Comparison of ENCODE assay signal across 16 mouse cellular contexts in genomic region chr16:14308245-14309073, GRCm38 (mm10). TPM values are rescaled to one million over a fixed set of nuclear protein-coding genes. Genes with fewer than 3 reads are reported as not detected.
DNase-seq lines count a peak whose midpoint lies in the region; ATAC-seq and TF ChIP-seq lines count a peak whose summit lies in the region.
"Had no signal": no experiment of that assay in that cellular context is flagged by ENCODE, and none has a peak within 500 bp of the region (broad histone marks: within the 10 kb centered on the region; RNA-seq: fewer than 3 reads in every experiment).

No protein-coding gene starts in this region.

- TF ChIP-seq CTCF in stomach, postnatal 0 days (IDR thresholded peaks at IDR 0.05; ENCODE audit: low read depth) = peak; percentile 7; the same call in 1 of the 2 replicates

- peak overlapping the region; percentile 31 for H3K4me3 ChIP-seq in liver, embryonic 12.5 days
- H3K4me3 ChIP-seq in stomach, postnatal 0 days (ENCODE audit: low read depth, low read length) = no peak overlapping the region
- H3K4me3 ChIP-seq: embryonic facial prominence, embryonic 12.5 days; neural tube, embryonic 15.5 days had no signal

- H3K9me3 ChIP-seq in liver, embryonic 12.5 days (replicated peaks) = no peaks in the 10 kb centered on the region
- H3K9me3 ChIP-seq in stomach, postnatal 0 days (ENCODE audit: control insufficient read depth, low read length) = no peaks in the 10 kb centered on the region
- H3K9me3 ChIP-seq: embryonic facial prominence, embryonic 12.5 days; neural tube, embryonic 15.5 days had no signal

- peaks cover 69% of the 10 kb centered on the region for H3K36me3 ChIP-seq in liver, embryonic 12.5 days
- peaks cover 8% of the 10 kb centered on the region for H3K36me3 ChIP-seq in stomach, postnatal 0 days (ENCODE audit: control insufficient read depth, insufficient read depth, low read length)

- H3K4me1 ChIP-seq in liver, embryonic 12.5 days = peaks cover 53% of the 10 kb centered on the region
- no peaks in the 10 kb centered on the region for H3K4me1 ChIP-seq in stomach, postnatal 0 days (replicated peaks; ENCODE audit: control insufficient read depth, insufficient read depth)
- H3K4me1 ChIP-seq: embryonic facial prominence, embryonic 12.5 days; neural tube, embryonic 15.5 days had no signal

- DNase-seq in spleen, postnatal 10 days (ENCODE audit: low spot score in 2 of 2) = peak; percentile 40 to 44
- no peak for DNase-seq in spleen, adult 18-20 months
- no peak for DNase-seq in stomach, postnatal 0 days (ENCODE audit: low spot score)
- no peak for DNase-seq in MN1 (ENCODE audit: low spot score)
- DNase-seq in kidney, postnatal 36 days = no peak
- DNase-seq: cerebellum, adult 9-11 months; gastrocnemius, postnatal 10 days; kidney, postnatal 4 days had no signal

- no peaks in the 10 kb centered on the region for H3K27me3 ChIP-seq in liver, embryonic 12.5 days (replicated peaks)
- H3K27me3 ChIP-seq in stomach, postnatal 0 days (ENCODE audit: control insufficient read depth, insufficient read depth, low read length) = no peaks in the 10 kb centered on the region
- H3K27me3 ChIP-seq: CH12.LX; embryonic facial prominence, embryonic 12.5 days; neural tube, embryonic 15.5 days had no signal

- peak overlapping the region; percentile 93 for H3K27ac ChIP-seq in liver, embryonic 12.5 days
- H3K27ac ChIP-seq in stomach, postnatal 0 days (replicated peaks) = no peak overlapping the region
- H3K27ac ChIP-seq: embryonic facial prominence, embryonic 12.5 days; neural tube, embryonic 15.5 days had no signal

- H3K4me2 ChIP-seq in liver, embryonic 12.5 days = peak overlapping the region; percentile 63
- H3K4me2 ChIP-seq in stomach, postnatal 0 days (replicated peaks; ENCODE audit: low read depth) = no peak overlapping the region
- H3K4me2 ChIP-seq: embryonic facial prominence, embryonic 12.5 days; neural tube, embryonic 15.5 days had no signal

- H3K9ac ChIP-seq in liver, embryonic 12.5 days = peak overlapping the region; percentile 63
- no peak overlapping the region for H3K9ac ChIP-seq in stomach, postnatal 0 days (ENCODE audit: low read length)
- H3K9ac ChIP-seq: embryonic facial prominence, embryonic 12.5 days; neural tube, embryonic 15.5 days had no signal

- no peak for TF ChIP-seq EP300 in stomach, postnatal 0 days (optimal IDR thresholded peaks at IDR 0.05)

- WGBS in liver, embryonic 12.5 days (ENCODE audit: insufficient replicate concordance) = 27% methylated on average over 6 of the region's 6 CpGs
- 76% methylated on average over 6 of the region's 6 CpGs for WGBS in stomach, postnatal 0 days

- ATAC-seq in common myeloid progenitor, adult 5-6 weeks (replicated peaks; ENCODE audit: low read depth, poor library complexity, severe bottlenecking) = peak; percentile 37; the same call in 1 of the 2 replicates
- ATAC-seq in liver, embryonic 12.5 days = peak; percentile 93
- no peak for ATAC-seq in stomach, postnatal 0 days (ENCODE audit: low FRiP score, low TSS enrichment)
- ATAC-seq: forebrain, embryonic 14.5 days had no signal

RNA-seq across cellular contexts. Expression of gene Fopnl, which starts 8.7 kb away (rescaled TPM):
- total RNA-seq in common myeloid progenitor, adult 5-6 weeks (2017) = 41.2 and 44.9 TPM in 2 replicates
- polyA plus RNA-seq in liver, embryonic 12.5 days (2016; fragmentation: Nextera tagmentation; extraction: Ambion mirVana) = 81.9 and 85.5 TPM in 2 replicates
- polyA plus RNA-seq in stomach, postnatal 0 days (2015; fragmentation: Nextera tagmentation; extraction: Ambion mirVana) = 105 and 114 TPM in 2 replicates

RNA-seq across cellular contexts. Expression of gene Myh11, which starts 17.3 kb away (rescaled TPM):
- under 0.01 TPM in 1 of 2 replicates, not detected in the other for total RNA-seq in common myeloid progenitor, adult 5-6 weeks (2017)
- polyA plus RNA-seq in liver, embryonic 12.5 days (2016; fragmentation: Nextera tagmentation; extraction: Ambion mirVana) = 0.69 and 0.71 TPM in 2 replicates
- polyA plus RNA-seq in stomach, postnatal 0 days (2015; fragmentation: Nextera tagmentation; extraction: Ambion mirVana) = 202 and 245 TPM in 2 replicates
- total RNA-seq: monocyte, adult 5-6 weeks had no signal
- polyA plus RNA-seq: macrophage had no signal

RNA-seq across cellular contexts. Expression of gene Abcc1, which starts 52.9 kb away (rescaled TPM):
- 41.4 and 44.5 TPM in 2 replicates for total RNA-seq in common myeloid progenitor, adult 5-6 weeks (2017)
- 6.2 and 6.6 TPM in 2 replicates for polyA plus RNA-seq in liver, embryonic 12.5 days (2016; fragmentation: Nextera tagmentation; extraction: Ambion mirVana)
- polyA plus RNA-seq in stomach, postnatal 0 days (2015; fragmentation: Nextera tagmentation; extraction: Ambion mirVana) = 7.0 and 7.1 TPM in 2 replicates

Comparison
In these comparisons a context has a peak if more than half of its experiments do, and no peak if none do; other contexts are left out.
1. DNase-seq: peak in spleen, postnatal 10 days (2 of 2); none in spleen, adult 18-20 months (0 of 2), stomach, postnatal 0 days (single experiment), MN1 (single experiment) and kidney, postnatal 36 days (0 of 2).
2. RNA of gene Myh11, which starts 17.3 kb away (polyA plus RNA-seq): 202 to 245 TPM in stomach, postnatal 0 days; 0.69 to 0.71 TPM in liver, embryonic 12.5 days; every median in the first group is over 100 times any median in the second.